In genomic region chr7:28267129-28268041, GRCm38 (mm10) we compare ENCODE assay signal across 7 mouse cellular contexts. TPM values are rescaled to one million over a fixed set of nuclear protein-coding genes. Genes with fewer than 3 reads are reported as not detected.
A peak's percentile ranks its signal among the peaks of the same experiment; 100 is the strongest.
DNase-seq lines count a peak whose midpoint lies in the region; ATAC-seq and TF ChIP-seq lines count a peak whose summit lies in the region.

TSS of gene Eid2 (plus strand) at chr7:28267881.

- peak within 1 kb of the TSS; percentile 76 for H3K4me3 ChIP-seq in intestine, embryonic 14.5 days (ENCODE audit: low read depth, low read length)
- peak within 1 kb of the TSS; percentile 88 for H3K4me3 ChIP-seq in midbrain, embryonic 10.5 days
- H3K4me3 ChIP-seq in small intestine, adult 2 months (ENCODE audit: low read depth, low read length), result peak within 1 kb of the TSS; percentile 71

- DNase-seq in adrenal gland, adult 2 months, result peak; percentile 91
- peak; percentile 92 for DNase-seq in embryo, embryonic 10.5 days (ENCODE audit: low spot score)
- peak; percentile 49 to 54 for DNase-seq in gastrocnemius, postnatal 36 days
- DNase-seq in intestine, embryonic 14.5 days (ENCODE audit: low spot score), result peak; percentile 88
- peak; percentile 91 to 94 for DNase-seq in left cerebral cortex, postnatal 10 days (ENCODE audit: extremely low spot score in 1 of 2, low spot score in 2 of 2)
- DNase-seq in midbrain, embryonic 10.5 days (ENCODE audit: low spot score), result peak; percentile 87

- intact Hi-C loops in gastrocnemius, postnatal 36 days (cut with DNase I), result no loop called here
- intact Hi-C loops in left cerebral cortex, postnatal 10 days (cut with DNase I), result loop anchor here (5.0 kb wide), 1 partner anchor 60 kb away; no protein-coding TSS in a partner anchor

- no peaks in the 10 kb centered on the region for H3K27me3 ChIP-seq in intestine, embryonic 14.5 days (replicated peaks; ENCODE audit: control insufficient read depth, insufficient read depth, low read length)
- H3K27me3 ChIP-seq in midbrain, embryonic 10.5 days (ENCODE audit: low read depth, poor library complexity, severe bottlenecking), result no peaks in the 10 kb centered on the region
- H3K27me3 ChIP-seq in small intestine, adult 2 months (ENCODE audit: control insufficient read depth, insufficient read depth, low read length), result peaks cover 5% of the 10 kb centered on the region

- no peak for TF ChIP-seq CTCF in small intestine, adult 2 months (IDR thresholded peaks at IDR 0.05; ENCODE audit: extremely low read depth, insufficient read length, insufficient replicate concordance, low read depth, low read length)

- TF ChIP-seq POLR2A in small intestine, adult 2 months (IDR thresholded peaks at IDR 0.05; ENCODE audit: low read depth, low read length), result no peak

- H3K9ac ChIP-seq in intestine, embryonic 14.5 days (ENCODE audit: low read length), result peak within 1 kb of the TSS; percentile 93

- H3K36me3 ChIP-seq in intestine, embryonic 14.5 days (ENCODE audit: control insufficient read depth, insufficient read depth, low read length), result peaks cover 12% of the 10 kb centered on the region
- peaks cover 33% of the 10 kb centered on the region for H3K36me3 ChIP-seq in midbrain, embryonic 10.5 days
- no peaks in the 10 kb centered on the region for H3K36me3 ChIP-seq in small intestine, adult 2 months (ENCODE audit: control insufficient read depth, insufficient read depth, low read length)

- peak within 1 kb of the TSS; percentile 68 for H3K4me2 ChIP-seq in intestine, embryonic 14.5 days (ENCODE audit: low read length)

- no peaks in the 10 kb centered on the region for H3K9me3 ChIP-seq in intestine, embryonic 14.5 days (ENCODE audit: control insufficient read depth, low read length)
- H3K9me3 ChIP-seq in midbrain, embryonic 10.5 days (replicated peaks), result peaks cover 18% of the 10 kb centered on the region

- peak; percentile 83 for ATAC-seq in intestine, embryonic 14.5 days (replicated peaks; ENCODE audit: low FRiP score, low TSS enrichment, low read depth)

- 7% methylated on average over 57 of the region's 57 CpGs for WGBS in intestine, embryonic 14.5 days
- 8% methylated on average over 57 of the region's 57 CpGs for WGBS in midbrain, embryonic 10.5 days
- WGBS in small intestine, adult 2 months, result 8% methylated on average over 57 of the region's 57 CpGs

- peaks cover 10% of the 10 kb centered on the region for H3K4me1 ChIP-seq in intestine, embryonic 14.5 days (replicated peaks; ENCODE audit: control insufficient read depth, insufficient read depth, low read length)
- H3K4me1 ChIP-seq in midbrain, embryonic 10.5 days, result peaks cover 15% of the 10 kb centered on the region
- peaks cover 4% of the 10 kb centered on the region; the same call in 1 of the 2 replicates for H3K4me1 ChIP-seq in small intestine, adult 2 months (ENCODE audit: control insufficient read depth, insufficient read depth, insufficient read length, low read length)

- peak within 1 kb of the TSS; percentile 84 for H3K27ac ChIP-seq in intestine, embryonic 14.5 days (ENCODE audit: low read depth)
- H3K27ac ChIP-seq in midbrain, embryonic 10.5 days (replicated peaks), result peak within 1 kb of the TSS; percentile 96
- no peak within 1 kb of the TSS for H3K27ac ChIP-seq in small intestine, adult 2 months (ENCODE audit: insufficient read depth, low read depth, low read length)

RNA-seq across cellular contexts. Expression of gene Eid2, which starts in this region (rescaled TPM):
- total RNA-seq in adrenal gland, adult 2 months (2021), result 10 to 100 TPM; 23.4 to 24.4 TPM
- polyA plus RNA-seq in adrenal gland, adult 2 months (2012; rRNA removed), result 30.4 and 36.8 TPM in 2 replicates
- 1 to 10 TPM; 4.9 to 6.3 TPM for total RNA-seq in gastrocnemius, postnatal 36 days (2021)
- polyA plus RNA-seq in intestine, embryonic 14.5 days (2014; fragmentation: Nextera tagmentation; extraction: Ambion mirVana), result 3.2 and 3.3 TPM in 2 replicates
- total RNA-seq in left cerebral cortex, postnatal 10 days (2021), result 10 to 100 TPM; 73.5 to 79.5 TPM
- polyA plus RNA-seq in midbrain, embryonic 10.5 days (2016; fragmentation: Nextera tagmentation; extraction: Ambion mirVana), result 1.9 and 2.0 TPM in 2 replicates
- 1.1 and 2.3 TPM in 2 replicates for polyA plus RNA-seq in small intestine, adult 2 months (2012; rRNA removed)
